Mouse (Mus musculus) forebrain, embryonic 11.5 days (tissue): Measurements from ENCODE around the gene Cdcp1. TPM values are rescaled to one million over a fixed set of nuclear protein-coding genes. Genes with fewer than 3 reads are reported as not detected.

Experiments
- ATAC-seq: fragments of 200-750 bp; cut with Nextera tagmentation; replicated peaks from 2 replicates; pipeline ENCODE4 v1.8.0; 2017; ENCODE audit warnings: moderate TSS enrichment; ENCODE audit not compliant: low FRiP score
- DNase-seq: peaks from one replicate; pipeline ENCODE4 v3.0.0-alpha.2; 2017; ENCODE audit warnings: low spot score
- H3K27ac ChIP-seq: fragments of 300-500 bp; sonication (generic); 2 replicates; pipeline ENCODE4 v1.5.1; 2014; ENCODE audit warnings: low read depth, low read length
- H3K27me3 ChIP-seq: fragments of 300-500 bp; sonication (generic); 2 replicates; pipeline ENCODE4 v1.6.1; 2014; ENCODE audit warnings: mild to moderate bottlenecking, low read length, mixed read lengths; ENCODE audit not compliant: control insufficient read depth, insufficient read depth
- H3K36me3 ChIP-seq: fragments of 300-500 bp; sonication (generic); 2 replicates; pipeline ENCODE4 v1.6.1; 2014; ENCODE audit warnings: mild to moderate bottlenecking, low read length, moderate library complexity, mixed read lengths; ENCODE audit not compliant: control insufficient read depth, insufficient read depth
- H3K4me1 ChIP-seq: fragments of 300-500 bp; sonication (generic); replicated peaks from 2 replicates; pipeline ENCODE4 v1.6.1; 2014; ENCODE audit warnings: low read length, mixed read lengths; ENCODE audit not compliant: control insufficient read depth, insufficient read depth
- H3K4me2 ChIP-seq: fragments of 300-500 bp; sonication (generic); 2 replicates; pipeline ENCODE4 v1.6.1; 2014; ENCODE audit warnings: low read depth, mild to moderate bottlenecking, low read length, moderate library complexity, mixed read lengths; ENCODE audit not compliant: severe bottlenecking
- H3K4me3 ChIP-seq: fragments of 300-500 bp; sonication (generic); 2 replicates; pipeline ENCODE4 v1.5.1; 2014; ENCODE audit warnings: low read depth, low read length
- H3K9ac ChIP-seq: fragments of 300-500 bp; sonication (generic); 2 replicates; pipeline ENCODE4 v1.6.1; 2014; ENCODE audit warnings: low read length
- H3K9me3 ChIP-seq: fragments of 300-500 bp; sonication (generic); 2 replicates; pipeline ENCODE4 v1.6.1; 2016; ENCODE audit warnings: low read length, mixed read lengths; ENCODE audit not compliant: control insufficient read depth
- WGBS: fragments of 180-500 bp; shearing (Covaris S2); extraction: QIAGEN DNeasy Blood & Tissue Kit; methylation state at CpG from one replicate; pipeline ENCODE4 v1.1.7; 2014; 5-methylcytosine and 5-hydroxymethylcytosine counted together
- polyA plus RNA-seq: library from polyadenylated mRNA; unstranded; fragments of >200 nt; fragmentation: Nextera tagmentation; extraction: Ambion mirVana; gene quantifications from 2 replicates; pipeline ENCODE4 v1.2.1, GENCODE M21; 2014

Gene Cdcp1
- polyA plus RNA-seq, 1 experiment from 2014 or later, result 0.63 TPM

GRCm38 (mm10) chr9:123152026-123152425 is 63.8 kb downstream of the Cdcp1 start:
- DNase-seq (no peak), ATAC-seq (no peak)
- H3K4me3 ChIP-seq, result no peak overlapping the region
- no peaks in the 10 kb centered on the region for H3K36me3 ChIP-seq
- H3K9me3 ChIP-seq, result no peaks in the 10 kb centered on the region
- no peak overlapping the region for H3K9ac ChIP-seq
- no peak overlapping the region for H3K27ac ChIP-seq
- no peaks in the 10 kb centered on the region for H3K27me3 ChIP-seq
- H3K4me1 ChIP-seq, result no peaks in the 10 kb centered on the region
- no peak overlapping the region for H3K4me2 ChIP-seq
- 74% methylated on average over 3 of the region's 3 CpGs for WGBS

- no peaks in the 10 kb centered on the region for H3K9me3 ChIP-seq
- no peak overlapping the region for H3K4me3 ChIP-seq
- no peaks in the 10 kb centered on the region for H3K27me3 ChIP-seq
- H3K4me1 ChIP-seq, result no peaks in the 10 kb centered on the region
- WGBS, result 68% methylated on average over 1 of the region's 1 CpGs
- no peak overlapping the region for H3K9ac ChIP-seq
- H3K4me2 ChIP-seq, result no peak overlapping the region
- H3K36me3 ChIP-seq, result no peaks in the 10 kb centered on the region
- H3K27ac ChIP-seq, result no peak overlapping the region
- DNase-seq, result no peak
- no peak for ATAC-seq
Observed at GRCm38 (mm10) chr9:123151561-123151960, 64.3 kb downstream of the Cdcp1 start.

GRCm38 (mm10) chr9:123150241-123151020 is 65.4 kb downstream of the Cdcp1 start, which contains the start of gene Clec3b:
Clec3b (plus strand) TSS chr9:123150946.
- Histone ChIP-seq H3K4me2 (no peak within 1 kb of the TSS), H3K9me3 (no peaks in the 10 kb centered on the region), H3K4me1 (no peaks in the 10 kb centered on the region), H3K27me3 (no peaks in the 10 kb centered on the region), H3K36me3 (no peaks in the 10 kb centered on the region), H3K27ac (no peak within 1 kb of the TSS), H3K4me3 (no peak within 1 kb of the TSS), H3K9ac (no peak within 1 kb of the TSS)
- no peak for ATAC-seq
- no peak for DNase-seq
- WGBS, result 86% methylated on average over 5 of the region's 5 CpGs

- Histone ChIP-seq H3K27ac (no peak overlapping the region), H3K27me3 (no peaks in the 10 kb centered on the region), H3K36me3 (no peaks in the 10 kb centered on the region; the same call in 1 of the 2 replicates), H3K9ac (no peak overlapping the region), H3K4me1 (no peaks in the 10 kb centered on the region), H3K4me2 (no peak overlapping the region), H3K4me3 (no peak overlapping the region), H3K9me3 (peaks cover 2% of the 10 kb centered on the region; the same call in 1 of the 2 replicates)
- ATAC-seq (no peak), DNase-seq (no peak)
- WGBS, result 85% methylated on average over 5 of the region's 5 CpGs
Observed at GRCm38 (mm10) chr9:123148430-123148829, 67.4 kb downstream of the Cdcp1 start.

- H3K36me3 ChIP-seq, result peaks cover 5% of the 10 kb centered on the region; the same call in 1 of the 2 replicates
- no peaks in the 10 kb centered on the region for H3K4me1 ChIP-seq
- H3K9ac ChIP-seq, result no peak overlapping the region
- no peak overlapping the region for H3K4me2 ChIP-seq
- WGBS, result 92% methylated on average over 4 of the region's 4 CpGs
- H3K4me3 ChIP-seq, result no peak overlapping the region
- peaks cover 2% of the 10 kb centered on the region; the same call in 1 of the 2 replicates for H3K9me3 ChIP-seq
- H3K27me3 ChIP-seq, result no peaks in the 10 kb centered on the region
- no peak overlapping the region for H3K27ac ChIP-seq
- ATAC-seq (no peak), DNase-seq (no peak)
Observed at GRCm38 (mm10) chr9:123139887-123140614, 75.8 kb downstream of the Cdcp1 start.

GRCm38 (mm10) chr9:123138891-123139474 is 76.9 kb downstream of the Cdcp1 start:
- Histone ChIP-seq H3K9ac (no peak overlapping the region), H3K4me1 (no peaks in the 10 kb centered on the region), H3K9me3 (peaks cover 2% of the 10 kb centered on the region; the same call in 1 of the 2 replicates), H3K27ac (no peak overlapping the region), H3K36me3 (peaks cover 7% of the 10 kb centered on the region; the same call in 1 of the 2 replicates), H3K4me3 (no peak overlapping the region), H3K27me3 (no peaks in the 10 kb centered on the region), H3K4me2 (no peak overlapping the region)
- no peak for DNase-seq
- ATAC-seq, result no peak
- 86% methylated on average over 5 of the region's 5 CpGs for WGBS

GRCm38 (mm10) chr9:123136953-123137682 is 78.7 kb downstream of the Cdcp1 start:
- H3K9ac ChIP-seq, result no peak overlapping the region
- H3K27ac ChIP-seq, result no peak overlapping the region
- H3K9me3 ChIP-seq, result no peaks in the 10 kb centered on the region
- no peak for DNase-seq
- no peaks in the 10 kb centered on the region for H3K27me3 ChIP-seq
- ATAC-seq, result no peak
- no peaks in the 10 kb centered on the region for H3K4me1 ChIP-seq
- peaks cover 11% of the 10 kb centered on the region; the same call in 1 of the 2 replicates for H3K36me3 ChIP-seq
- 89% methylated on average over 7 of the region's 7 CpGs for WGBS
- H3K4me3 ChIP-seq, result no peak overlapping the region
- H3K4me2 ChIP-seq, result no peak overlapping the region

GRCm38 (mm10) chr9:123132994-123133393 is 82.8 kb downstream of the Cdcp1 start:
- H3K4me2 ChIP-seq, result no peak overlapping the region
- H3K36me3 ChIP-seq, result peaks cover 16% of the 10 kb centered on the region; the same call in 1 of the 2 replicates
- H3K4me3 ChIP-seq, result no peak overlapping the region
- H3K27ac ChIP-seq, result no peak overlapping the region
- DNase-seq (no peak), ATAC-seq (no peak)
- H3K9ac ChIP-seq, result no peak overlapping the region
- H3K4me1 ChIP-seq, result no peaks in the 10 kb centered on the region
- H3K27me3 ChIP-seq, result no peaks in the 10 kb centered on the region
- H3K9me3 ChIP-seq, result no peaks in the 10 kb centered on the region
- WGBS, result 93% methylated on average over 3 of the region's 3 CpGs
